Mouse (Mus musculus): ENCODE results near the gene Cnot2. TPM values are rescaled to one million over a fixed set of nuclear protein-coding genes. Genes with fewer than 3 reads are reported as not detected.

The Cnot2 gene
- polyA plus RNA-seq, 1 experiment from 2014 or later = 98.2 TPM

DNA sequence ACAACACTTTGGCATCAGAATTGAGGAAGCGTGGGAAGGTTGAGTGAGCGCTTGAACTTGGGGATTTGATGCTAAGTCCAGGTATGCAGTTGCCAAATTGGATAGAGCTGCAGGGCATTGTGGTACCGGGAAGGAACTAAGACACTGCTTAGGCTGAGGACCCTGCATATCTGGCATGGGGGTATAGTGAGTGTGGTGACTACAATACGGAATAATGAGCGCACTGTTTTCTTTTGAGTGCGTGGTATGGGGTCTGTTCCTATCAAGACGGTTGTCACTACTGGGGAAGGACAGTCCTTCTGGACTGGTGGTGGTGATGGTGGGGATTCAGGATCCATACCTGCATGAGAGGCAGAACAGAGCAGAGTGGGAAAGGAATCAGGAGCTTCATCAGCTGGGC is 140.4 kb downstream of the Cnot2 start:
- ATAC-seq (ENCODE audit: low FRiP score) = no peak
- Histone ChIP-seq H3K4me2 (no peak overlapping the region), H3K9ac (no peak overlapping the region), H3K27me3 (no peaks in the 10 kb centered on the region), H3K36me3 (peaks cover 29% of the 10 kb centered on the region), H3K4me1 (replicated peaks) (no peaks in the 10 kb centered on the region), H3K9me3 (peaks cover 8% of the 10 kb centered on the region; the same call in 1 of the 2 replicates), H3K27ac (no peak overlapping the region), H3K4me3 (no peak overlapping the region)
- 94% methylated on average over 7 of the region's 7 CpGs for WGBS

DNA sequence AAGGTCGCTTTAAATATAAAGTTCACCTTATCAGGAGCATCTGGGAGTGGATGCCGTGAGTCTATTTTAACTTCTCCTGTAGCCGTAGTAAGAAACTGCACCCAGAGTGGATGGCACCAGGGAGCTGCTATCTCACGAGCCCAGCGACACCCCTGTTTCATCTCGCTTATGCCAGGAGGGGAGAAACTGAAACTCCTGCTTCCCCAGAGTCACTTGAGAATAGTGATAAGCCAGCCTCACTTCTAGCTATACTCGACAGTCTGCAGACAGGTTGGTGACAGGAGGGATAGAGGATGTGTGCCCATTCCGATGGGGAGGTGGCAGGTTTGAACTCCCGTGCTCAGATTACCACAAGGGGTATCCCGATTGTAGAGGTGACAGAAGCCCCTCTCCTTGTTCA is 141.2 kb downstream of the Cnot2 start:
- Histone ChIP-seq H3K9ac (no peak overlapping the region), H3K4me2 (no peak overlapping the region), H3K4me1 (replicated peaks) (no peaks in the 10 kb centered on the region), H3K4me3 (no peak overlapping the region), H3K27me3 (no peaks in the 10 kb centered on the region), H3K9me3 (peaks cover 8% of the 10 kb centered on the region; the same call in 1 of the 2 replicates), H3K36me3 (peaks cover 28% of the 10 kb centered on the region), H3K27ac (no peak overlapping the region)
- 93% methylated on average over 10 of the region's 10 CpGs for WGBS
- no peak for ATAC-seq (ENCODE audit: low FRiP score)

DNA sequence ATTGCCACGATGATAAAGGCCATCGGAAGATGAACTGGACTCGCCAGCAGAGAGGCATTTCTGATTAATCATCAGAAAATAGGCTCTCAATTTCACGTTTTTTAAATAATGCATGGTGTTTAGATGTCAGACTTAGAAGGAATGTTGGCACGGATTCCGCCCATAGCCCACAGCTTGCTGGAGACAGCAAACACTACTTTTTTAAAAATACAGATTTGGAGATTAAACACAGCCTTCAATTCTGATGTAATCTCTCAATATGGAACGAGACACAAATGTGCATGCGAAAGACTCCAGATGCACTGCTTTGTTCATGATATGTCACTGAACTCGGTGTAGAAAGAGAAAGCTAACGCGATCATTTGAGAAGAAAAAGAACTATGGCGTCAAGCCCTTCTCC is 145.9 kb downstream of the Cnot2 start:
- no peaks in the 10 kb centered on the region for H3K4me1 ChIP-seq (replicated peaks)
- H3K4me3 ChIP-seq = no peak overlapping the region
- ATAC-seq (ENCODE audit: low FRiP score) = no peak
- peaks cover 8% of the 10 kb centered on the region; the same call in 1 of the 2 replicates for H3K9me3 ChIP-seq
- peaks cover 10% of the 10 kb centered on the region for H3K36me3 ChIP-seq
- H3K27me3 ChIP-seq = no peaks in the 10 kb centered on the region
- no peak overlapping the region for H3K4me2 ChIP-seq
- no peak overlapping the region for H3K27ac ChIP-seq
- WGBS = 82% methylated on average over 12 of the region's 12 CpGs
- no peak overlapping the region for H3K9ac ChIP-seq

Small RNA genes lying within 50 kb of the gene (microRNA-seq; reads per million reads assigned to microRNA genes)
- not detected for gene Gm25190

Other genes with a start within 250 kb of the Cnot2 start
- 23.1 and 27.5 TPM in 2 replicates for gene Kcnmb4, start 107.6 kb downstream of the Cnot2 start, polyA plus RNA-seq (2015; fragmentation: Nextera tagmentation; extraction: Ambion mirVana)